Mouse (Mus musculus) liver, adult 2 months (tissue): ENCODE results near the gene Cacna1c.

Source experiments
- CTCF ChIP-seq: fragments of 200-500 bp; IDR thresholded peaks from 2 replicates; pipeline ENCODE4 v1.5.1; 2011; ENCODE audit warnings: low read depth, low read length, control low read depth
- POLR2A ChIP-seq: fragments of 200-500 bp; IDR thresholded peaks from 2 replicates; pipeline ENCODE4 v1.6.1; 2011; ENCODE audit warnings: low read length, control low read depth; ENCODE audit not compliant: insufficient read depth; ENCODE audit errors: extremely low read depth

GRCm38 (mm10) chr6:119039815-119040214 lies 156.4 kb downstream of the Cacna1c start:
- TF ChIP-seq CTCF = no peak
- no peak for TF ChIP-seq POLR2A
